Mouse (Mus musculus) CH12.LX (cell line): ENCODE data around the gene Mlph.

Experiments used
- CHD1 ChIP-seq: IDR thresholded peaks from 2 replicates; pipeline ENCODE4 v1.6.1; 2012; ENCODE audit warnings: low read depth, low read length, improper control_type of control experiment, inconsistent platforms
- CHD2 ChIP-seq: IDR thresholded peaks from 2 replicates; pipeline ENCODE4 v1.6.1; 2011; ENCODE audit warnings: low read length, improper control_type of control experiment
- CTCF ChIP-seq, 2 experiments: IDR thresholded peaks in 1 of 2; conservative IDR thresholded peaks in 1 of 2; 2 replicates each; pipeline ENCODE4 v1.5.1; 2011 to 2012; ENCODE audit warnings: low read depth in 2 of 2, low read length in 2 of 2, improper control_type of control experiment in 1 of 2, inconsistent platforms in 1 of 2, mild to moderate bottlenecking in 1 of 2, moderate library complexity in 1 of 2
- E2F4 ChIP-seq: IDR thresholded peaks from 2 replicates; pipeline ENCODE4 v1.6.1; 2011; ENCODE audit warnings: low read depth, low read length, improper control_type of control experiment; ENCODE audit not compliant: insufficient replicate concordance
- ELF1 ChIP-seq: IDR thresholded peaks from 2 replicates; pipeline ENCODE4 v1.6.1; 2014; ENCODE audit warnings: low read depth, mild to moderate bottlenecking, inconsistent platforms, low read length, improper control_type of control experiment
- EP300 ChIP-seq: IDR thresholded peaks from 2 replicates; pipeline ENCODE4 v1.6.1; 2011; ENCODE audit warnings: low read length, improper control_type of control experiment
- MAFK ChIP-seq: IDR thresholded peaks from 2 replicates; pipeline ENCODE4 v1.6.1; 2011; ENCODE audit warnings: low read length, improper control_type of control experiment; ENCODE audit not compliant: insufficient replicate concordance
- POLR2A ChIP-seq: IDR thresholded peaks from 2 replicates; pipeline ENCODE4 v1.6.1; 2011; ENCODE audit warnings: low read depth, mild to moderate bottlenecking, improper control_type of control experiment, low read length
- SIN3A ChIP-seq: IDR thresholded peaks from 2 replicates; pipeline ENCODE4 v1.6.1; 2012; ENCODE audit warnings: low read length, improper control_type of control experiment, inconsistent platforms
- USF2 ChIP-seq: conservative IDR thresholded peaks from 2 replicates; pipeline ENCODE4 v1.6.1; 2011; ENCODE audit warnings: low read depth, low read length, improper control_type of control experiment

- TF ChIP-seq CTCF (conservative IDR thresholded peaks at IDR 0.05 in 1 of 2, IDR thresholded peaks at IDR 0.05 in 1 of 2; ENCODE audit: low read depth in 2 of 2, low read length in 2 of 2) = no peak
- TF ChIP-seq SIN3A = no peak
- no peak for TF ChIP-seq MAFK
- no peak for TF ChIP-seq CHD2
- TF ChIP-seq ELF1 = no peak
- TF ChIP-seq POLR2A = no peak
- TF ChIP-seq EP300 = no peak
- no peak for TF ChIP-seq USF2
- no peak for TF ChIP-seq CHD1
- no peak for TF ChIP-seq E2F4
Observed at GRCm38 (mm10) chr1:90876486-90877270, 38.2 kb upstream of the Mlph start.
